Mouse (Mus musculus): ENCODE data around the gene Lrrc59.

- peak; percentile 95 for TF ChIP-seq BHLHE40 (IDR thresholded peaks at IDR 0.05; ENCODE audit: low read depth, low read length)
- TF ChIP-seq POLR2A (IDR thresholded peaks at IDR 0.05; ENCODE audit: low read depth, low read length): peak; percentile 72
Measured at GRCm38 (mm10) chr11:94601321-94602281, 28.0 kb upstream of the Lrrc59 start, which contains the start of gene Acsf2.
